Mouse (Mus musculus): ENCODE results near the gene Slk.

DNA sequence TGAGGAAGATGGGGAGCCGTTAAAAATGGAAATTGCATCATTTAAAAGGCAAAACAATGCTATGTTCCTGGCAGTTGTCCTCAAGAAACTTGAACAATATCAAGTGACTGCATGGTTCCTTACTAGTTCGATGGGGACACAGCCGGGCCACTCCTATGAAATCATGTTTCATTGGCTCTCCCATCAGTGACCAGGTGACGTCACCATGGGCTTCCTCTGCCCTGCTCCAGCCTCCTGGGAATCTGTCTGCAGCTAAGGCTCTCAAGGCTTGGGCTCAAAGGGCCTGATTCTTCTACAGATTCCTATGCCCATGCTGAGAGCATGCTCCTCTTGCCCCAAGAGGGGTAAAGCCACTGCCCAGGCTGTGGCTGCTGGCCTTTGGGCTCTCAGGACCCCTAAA is 29.9 kb upstream of the Slk start:
- TF ChIP-seq CTCF (IDR thresholded peaks at IDR 0.05; ENCODE audit: low read depth) (no peak), EP300 (IDR thresholded peaks at IDR 0.05; ENCODE audit: low read depth) (no peak)

Measured in heart, postnatal 0 days (tissue).